Mouse (Mus musculus) CH12F3 (cell line): ENCODE data around the gene 3110082J24Rik.

Experiments used
- in situ Hi-C: fragments of 300-500 bp; cut with MboI; formaldehyde crosslinking; loops from 2 replicates; pipeline ENCODE4 v1.14.3; 2020; ENCODE audit warnings: low sequenced_read_pairs

Gene 3110082J24Rik

DNA sequence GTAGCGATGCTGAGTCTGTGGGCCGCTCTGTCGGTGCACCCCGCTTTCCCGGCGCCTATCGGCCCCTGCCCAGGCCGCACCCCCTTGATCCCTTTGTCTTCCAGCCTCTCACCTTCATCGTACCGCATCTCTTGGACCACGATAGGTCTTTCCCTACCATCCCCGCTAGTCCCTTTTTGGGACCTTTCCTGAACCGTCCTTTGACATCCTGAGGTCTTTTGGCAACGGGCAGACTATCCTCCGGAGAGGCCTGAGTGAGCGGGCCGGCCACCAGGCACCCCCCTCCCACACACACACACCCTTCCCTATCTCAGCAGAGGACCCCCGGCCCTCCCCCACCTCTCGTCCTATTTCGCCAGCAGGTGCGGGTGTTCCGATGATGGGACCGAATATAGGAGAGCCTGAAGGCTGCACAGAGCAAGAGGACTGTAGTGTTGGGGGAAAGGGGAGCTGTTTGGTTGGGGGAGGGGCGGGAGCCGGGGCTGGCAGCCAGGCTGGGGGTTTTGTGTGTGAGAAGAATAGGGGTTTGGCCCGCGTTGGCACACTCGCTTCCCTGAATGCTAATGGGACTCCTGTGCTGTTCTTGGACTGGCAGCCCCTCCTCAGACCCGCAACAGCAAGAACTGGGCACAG lies at the start of gene 3110082J24Rik:
Gene 3110082J24Rik, minus strand, starts transcription at position 419 of the 633 bp plus-strand sequence.
- in situ Hi-C loops, result no loop called here

DNA sequence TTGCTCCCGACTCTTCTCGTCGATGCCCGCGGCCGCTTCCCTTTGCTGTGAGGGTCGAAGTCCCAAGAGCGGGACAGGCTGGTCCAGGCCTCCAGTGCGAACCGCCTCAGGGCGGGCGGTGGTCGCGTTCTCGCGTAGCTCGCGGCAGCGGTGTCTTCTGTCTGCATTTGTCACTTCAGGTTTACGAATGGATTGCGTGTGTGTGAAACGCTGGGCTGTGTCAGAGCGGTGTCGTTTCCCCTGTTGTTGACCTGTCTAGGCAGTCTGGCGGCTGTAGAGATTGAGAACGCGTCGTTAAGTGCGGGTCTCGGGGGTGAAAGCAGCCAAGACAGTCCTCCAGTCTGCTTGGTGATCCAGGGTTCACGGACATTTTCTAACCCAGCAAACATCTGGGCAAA lies 49.5 kb upstream of the 3110082J24Rik start:
- in situ Hi-C loops, result no loop called here

DNA sequence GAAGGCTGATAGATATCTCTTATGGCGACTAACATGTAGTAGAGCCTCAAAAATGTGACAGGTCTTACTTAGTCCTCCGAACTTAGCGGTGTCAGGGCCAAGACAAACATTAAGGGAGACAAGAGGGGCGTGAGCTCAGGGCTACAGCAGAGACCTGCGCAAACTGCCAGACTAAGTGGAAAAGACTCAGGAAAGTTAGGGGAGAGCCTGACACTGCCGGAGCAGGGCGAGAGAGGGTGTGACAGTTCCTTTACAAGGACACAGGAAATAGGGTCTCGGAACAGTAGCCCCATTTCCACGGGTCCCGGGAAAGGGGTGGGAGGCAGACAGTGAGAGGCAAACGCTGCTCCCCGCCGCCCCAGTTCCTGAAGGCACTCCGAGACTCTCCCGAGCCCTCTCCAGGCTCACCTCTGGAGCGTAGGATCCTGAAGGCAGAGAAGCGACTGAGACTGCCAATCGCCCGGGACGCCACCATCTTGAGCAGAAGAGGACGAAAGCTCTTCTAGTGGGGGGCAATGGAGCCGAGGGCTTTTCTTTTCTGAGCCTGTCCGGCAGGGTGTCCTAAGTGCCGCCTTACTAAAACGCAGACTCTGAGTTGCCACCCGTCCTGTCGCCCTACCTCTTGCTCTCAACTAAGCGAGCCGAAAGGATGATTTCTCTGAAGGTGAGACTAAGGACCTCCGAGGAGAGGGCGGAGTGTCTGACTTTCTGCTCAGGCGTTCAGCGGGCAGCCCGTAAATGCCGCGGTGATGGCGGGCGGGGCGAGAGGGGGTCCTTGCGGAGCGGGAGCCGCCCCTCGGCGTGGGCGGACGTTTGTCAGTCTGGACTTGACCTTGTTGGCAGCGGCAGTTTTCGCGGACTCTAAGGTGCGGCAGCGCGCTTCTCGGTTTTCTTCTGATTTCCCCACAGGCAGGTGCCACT lies 48.8 kb upstream of the 3110082J24Rik start, which contains the start of the genes Hadha and Hadhb:
Gene Hadha, minus strand, starts transcription at position 689 of the 921 bp plus-strand sequence.
Gene Hadhb, plus strand, starts transcription at position 775 of the 921 bp plus-strand sequence.
- in situ Hi-C loops, result no loop called here

DNA sequence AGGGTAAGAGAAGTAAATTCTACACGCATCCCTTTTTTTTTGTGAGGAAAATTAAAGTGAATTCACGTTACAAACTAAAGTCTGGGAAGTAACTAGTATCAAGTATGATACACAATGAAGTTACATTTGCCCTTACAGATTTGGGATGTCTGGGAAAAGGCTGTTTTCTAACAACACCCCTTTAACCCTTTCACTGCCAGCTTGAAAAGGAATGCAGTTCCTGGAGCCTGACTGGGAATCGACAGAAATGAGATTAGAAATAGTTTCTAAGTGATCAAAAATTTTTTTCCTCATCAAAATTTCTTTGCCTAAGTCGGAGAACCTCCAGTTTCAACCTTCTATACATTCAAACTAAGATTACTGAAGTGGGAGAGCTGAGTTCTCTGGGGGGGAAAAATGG lies 48.1 kb upstream of the 3110082J24Rik start:
- in situ Hi-C loops, result no loop called here

DNA sequence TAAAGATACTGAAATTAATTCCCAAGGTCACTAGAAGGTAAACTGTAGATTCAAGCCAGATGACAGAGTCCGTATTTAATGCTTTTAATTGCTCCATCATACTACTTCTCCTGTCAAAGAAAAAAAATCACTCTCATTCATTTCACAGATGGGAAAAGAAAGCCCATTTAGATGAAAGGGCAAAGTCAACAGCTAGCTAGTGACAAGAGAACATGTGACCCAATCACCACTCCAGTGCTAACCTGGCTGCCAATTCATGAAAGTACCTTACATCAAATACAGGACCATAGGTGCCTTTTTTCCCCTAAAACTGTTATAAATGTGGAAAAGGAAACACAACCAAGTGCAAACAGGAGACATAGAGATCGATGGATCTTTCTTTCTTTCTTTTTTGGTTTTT lies 47.3 kb upstream of the 3110082J24Rik start:
- in situ Hi-C loops, result no loop called here

DNA sequence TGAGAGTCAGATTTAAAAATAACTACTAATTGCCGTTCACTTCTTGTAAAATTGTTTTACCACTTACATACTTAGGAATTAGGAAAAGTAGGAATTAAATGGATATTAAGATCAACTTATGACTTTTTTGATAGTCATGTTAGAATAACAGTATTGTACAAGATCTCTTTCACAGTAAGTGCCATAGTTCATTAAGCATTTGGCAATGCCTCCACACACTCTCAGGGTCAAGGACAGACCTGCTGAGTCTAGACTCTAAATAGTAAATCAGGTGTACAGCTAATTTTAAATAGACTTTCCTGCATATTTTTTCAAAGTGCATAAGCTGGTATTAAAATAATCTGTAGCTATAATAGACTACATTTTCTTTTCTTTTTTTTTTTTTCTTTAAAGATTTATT lies 46.5 kb upstream of the 3110082J24Rik start:
- in situ Hi-C loops, result no loop called here

DNA sequence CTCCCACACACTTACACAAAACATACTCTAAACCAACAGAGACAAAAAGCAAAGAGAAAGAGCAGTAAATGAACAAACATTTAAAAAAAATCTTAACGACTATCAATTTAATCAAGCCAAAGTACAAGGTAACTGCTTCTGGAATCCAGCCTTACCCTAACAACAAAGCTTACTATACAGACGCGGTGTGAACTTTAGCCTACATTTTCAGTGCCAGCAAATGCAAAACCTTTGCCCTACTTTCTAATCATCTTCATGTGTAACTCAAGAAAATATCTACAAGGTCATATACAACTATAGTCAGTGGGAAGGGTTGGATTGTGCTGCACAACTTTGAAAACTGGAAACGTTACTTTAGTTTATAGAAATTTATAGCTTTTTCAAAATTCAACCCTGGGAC lies 46.1 kb upstream of the 3110082J24Rik start:
- in situ Hi-C loops, result no loop called here

DNA sequence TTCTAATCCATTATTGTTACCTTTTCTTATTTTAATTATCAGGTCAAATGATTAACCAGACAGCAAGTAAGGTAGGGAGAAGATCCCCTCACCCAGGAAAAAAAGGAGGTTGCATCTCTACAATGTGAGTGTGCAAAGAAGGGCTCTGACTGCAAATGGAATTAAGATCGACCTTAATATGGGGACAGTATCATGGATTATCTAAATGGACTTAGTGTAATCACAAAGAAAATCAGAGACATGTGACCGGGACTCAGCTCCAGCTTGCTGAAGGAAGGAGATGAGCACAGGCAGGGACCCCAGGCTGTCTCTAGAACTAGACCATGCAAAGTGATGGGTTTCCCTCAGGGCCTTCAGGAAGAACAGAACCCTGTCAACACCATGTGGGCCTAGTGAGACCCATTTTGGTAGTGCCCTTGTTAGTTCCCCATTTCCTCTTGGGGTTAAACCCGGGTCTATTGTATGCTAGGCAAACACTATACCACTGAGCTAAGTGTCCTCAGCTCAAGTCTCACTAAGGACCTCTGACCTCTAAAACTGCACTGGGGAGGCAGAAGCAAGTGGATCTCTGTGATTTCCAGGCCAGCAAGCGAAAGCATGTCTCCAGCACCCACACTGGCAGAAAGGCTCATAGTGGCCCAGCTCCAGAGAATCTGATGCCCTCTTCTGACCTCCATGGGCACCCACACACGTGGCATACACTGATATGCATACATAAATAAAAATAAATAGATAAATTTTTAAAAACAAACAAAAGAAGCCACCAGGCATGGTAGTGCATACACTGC lies 42.4 kb upstream of the 3110082J24Rik start:
- in situ Hi-C loops, result no loop called here

DNA sequence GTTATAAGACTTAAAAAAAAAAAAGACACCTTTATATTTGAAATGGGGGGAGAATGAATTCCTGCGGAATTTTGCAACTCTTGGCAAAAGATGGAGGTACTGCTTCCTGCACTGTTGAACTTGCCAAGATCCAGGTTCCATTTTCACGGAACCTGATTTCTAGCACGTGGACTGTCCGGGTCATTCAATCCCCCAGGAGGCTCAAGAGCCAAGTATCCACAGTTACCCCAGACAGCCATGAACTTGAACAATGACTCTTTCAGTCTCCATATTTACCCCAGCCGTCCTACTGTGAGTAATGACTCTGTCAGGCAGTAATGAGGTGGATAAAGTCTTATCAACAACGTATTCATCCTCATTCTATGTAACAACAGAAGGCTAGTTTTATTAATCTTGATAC lies 40.6 kb upstream of the 3110082J24Rik start:
- in situ Hi-C loops, result no loop called here

DNA sequence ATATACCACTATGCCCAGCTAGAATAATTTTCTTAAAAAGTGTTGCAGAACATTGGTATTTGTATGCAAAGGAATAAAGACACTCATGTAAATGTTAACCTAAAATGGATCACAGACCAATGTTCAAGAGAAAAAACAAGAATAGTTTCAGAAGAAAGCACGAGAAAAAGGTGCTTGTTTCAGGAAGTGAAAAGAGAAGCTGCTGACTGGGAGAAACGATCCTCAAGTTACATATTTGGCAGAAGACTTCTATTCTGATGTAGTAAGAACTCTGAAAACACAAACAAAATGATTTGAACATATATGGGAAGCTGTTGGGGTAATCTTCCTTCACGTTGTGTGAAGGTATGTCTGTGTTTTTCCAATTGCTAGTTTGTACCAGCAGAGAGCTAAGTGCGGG lies 32.3 kb upstream of the 3110082J24Rik start:
- in situ Hi-C loops, result no loop called here

DNA sequence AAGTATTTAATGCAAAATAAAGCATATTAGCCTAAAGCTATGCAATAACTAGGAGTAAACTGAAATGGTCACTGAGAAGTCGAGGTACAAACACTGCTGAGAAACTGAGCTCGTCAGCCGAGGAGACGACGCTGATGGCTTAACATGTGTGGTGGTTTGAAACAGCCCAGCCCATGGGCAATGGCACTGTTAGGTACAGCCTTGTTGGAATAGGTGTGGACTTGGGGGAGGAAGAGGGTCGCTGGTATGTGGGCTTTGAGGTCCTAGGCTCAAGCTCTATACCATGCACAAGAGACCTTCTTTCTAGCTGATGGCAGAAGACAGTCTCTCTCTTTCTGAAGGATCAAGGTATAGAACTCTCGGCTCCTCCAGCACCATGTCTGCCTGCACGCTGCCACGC lies 31.4 kb upstream of the 3110082J24Rik start:
- in situ Hi-C loops, result no loop called here

DNA sequence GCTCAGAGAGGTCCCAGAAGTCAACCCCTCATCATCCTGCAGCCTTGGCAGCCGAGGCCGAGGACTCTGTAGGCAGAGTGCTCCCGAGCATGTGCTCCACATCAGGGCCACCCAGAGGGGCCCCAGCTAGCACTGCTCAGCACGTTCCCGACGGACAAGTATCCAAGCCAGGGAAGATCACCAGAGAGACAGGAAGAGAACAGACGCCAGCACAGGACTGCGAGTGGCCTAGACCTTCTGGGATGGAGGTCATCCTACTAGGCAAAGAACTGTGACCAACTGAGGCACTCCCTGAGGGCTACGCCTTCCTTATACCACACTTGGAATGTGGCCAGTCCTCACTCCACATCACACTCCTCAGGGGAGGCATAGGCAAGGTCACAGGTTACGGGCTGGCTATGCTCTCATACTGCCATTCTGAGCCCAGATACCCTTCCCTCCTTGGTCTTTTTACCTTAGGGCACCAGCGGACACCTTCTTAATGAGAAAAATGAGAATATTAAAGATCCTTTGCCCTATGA lies 29.9 kb upstream of the 3110082J24Rik start:
- in situ Hi-C loops, result no loop called here

DNA sequence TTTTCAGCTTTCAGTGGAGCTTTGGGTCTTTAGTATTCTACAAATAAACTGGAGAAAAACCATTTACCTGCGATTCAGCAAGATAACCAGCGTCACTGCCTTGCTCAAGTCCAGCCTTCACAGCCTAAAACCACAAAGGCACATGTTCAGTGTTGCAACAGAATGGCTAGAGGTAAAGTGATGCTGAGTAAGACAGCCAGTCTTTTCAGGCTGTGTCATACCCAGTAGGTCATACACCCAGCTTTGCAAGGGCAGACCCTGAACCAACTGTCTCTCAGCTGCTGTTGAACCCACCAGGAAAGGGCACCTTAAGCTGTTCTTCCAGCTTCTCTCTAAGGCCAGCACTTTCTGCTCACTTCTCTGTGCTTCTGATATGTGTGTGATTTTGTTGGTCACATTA lies 26.3 kb upstream of the 3110082J24Rik start:
- in situ Hi-C loops, result no loop called here

DNA sequence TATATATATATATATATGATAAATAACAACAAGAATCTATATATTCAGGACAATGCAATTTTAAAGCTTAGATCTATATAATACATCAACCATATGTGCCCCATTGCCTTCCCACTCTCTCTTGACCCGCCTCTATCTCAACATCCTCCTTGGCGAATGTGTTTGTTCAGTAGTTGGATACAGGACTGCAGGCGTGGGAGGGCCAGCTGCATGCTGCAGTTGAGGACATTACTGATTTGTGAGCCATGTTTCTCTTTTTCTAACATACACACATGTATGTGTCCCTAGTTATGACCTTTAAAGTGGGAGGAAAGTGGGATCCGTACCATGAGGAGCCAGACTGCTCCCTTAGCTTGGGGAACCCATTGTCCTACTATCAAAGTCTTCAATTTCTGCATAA lies 25.4 kb upstream of the 3110082J24Rik start:
- in situ Hi-C loops, result no loop called here

DNA sequence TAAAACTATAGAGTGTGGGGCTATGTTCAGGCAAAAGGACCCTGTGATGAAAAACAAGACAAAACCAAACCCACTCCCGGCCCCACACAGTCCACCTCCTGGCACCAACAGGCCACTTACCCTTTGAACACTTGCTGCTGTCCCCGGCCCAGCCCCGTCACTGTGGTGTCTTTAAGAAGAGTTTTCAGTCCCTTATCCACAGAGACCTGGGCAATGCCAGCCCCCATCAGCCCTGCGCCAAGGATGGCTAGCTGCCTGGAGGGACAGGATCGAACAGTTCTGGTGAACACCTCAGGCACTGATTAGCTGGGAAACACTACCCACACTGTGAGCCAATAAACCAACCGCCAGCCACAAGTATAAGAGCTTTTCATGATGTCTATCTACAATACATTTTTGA lies 22.8 kb upstream of the 3110082J24Rik start:
- in situ Hi-C loops, result no loop called here

DNA sequence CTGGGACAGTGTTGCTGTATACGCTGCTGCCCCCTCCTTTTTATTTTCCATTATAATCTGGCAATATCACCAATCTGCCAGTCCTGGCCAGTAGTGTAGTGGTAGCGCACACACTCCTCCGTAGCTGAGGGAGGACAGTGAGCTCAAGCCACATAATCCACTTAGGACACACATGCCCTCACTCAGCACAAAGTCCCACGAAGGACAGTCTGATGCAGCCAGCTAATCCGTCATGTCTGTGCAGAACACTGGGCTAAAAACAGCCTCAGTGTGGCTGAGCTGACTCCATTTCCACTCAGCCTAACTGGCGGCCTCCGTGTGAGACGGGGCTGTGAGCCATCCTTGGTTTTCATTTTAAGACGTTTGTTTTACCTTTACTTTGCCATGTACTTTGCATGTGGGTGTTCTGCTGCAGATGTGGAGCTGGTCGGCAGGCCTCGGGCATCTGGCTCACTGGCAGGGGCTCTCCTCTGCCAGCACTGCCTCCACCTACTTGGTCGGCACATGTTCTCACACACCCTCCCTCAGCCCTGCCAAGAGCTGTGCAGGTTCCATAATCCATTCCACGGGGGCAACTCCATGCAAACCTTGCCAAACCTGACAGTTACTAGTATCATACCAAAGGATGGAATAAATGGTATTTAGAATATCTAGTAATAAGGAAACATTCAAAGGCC lies 22.2 kb upstream of the 3110082J24Rik start:
- in situ Hi-C loops, result no loop called here

DNA sequence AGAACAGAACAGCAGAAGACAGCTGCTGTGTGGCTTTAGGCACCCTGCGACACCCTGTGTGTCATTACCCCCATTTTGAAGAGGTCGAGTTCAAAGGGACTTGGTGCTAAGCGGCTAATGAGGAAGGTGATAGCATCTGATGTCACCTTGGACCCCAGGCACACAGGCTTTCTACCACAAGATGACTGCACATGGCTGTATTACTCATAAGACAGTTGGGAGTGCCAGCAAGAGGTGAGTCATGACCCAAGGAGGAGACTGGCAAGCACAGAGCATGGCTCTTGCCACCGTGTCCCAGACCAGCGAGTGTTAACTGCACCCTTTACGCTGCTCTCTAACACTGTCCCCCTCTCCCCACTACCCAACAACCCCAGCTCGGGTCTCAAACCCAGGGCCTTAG lies 20.9 kb upstream of the 3110082J24Rik start:
- in situ Hi-C loops, result no loop called here

DNA sequence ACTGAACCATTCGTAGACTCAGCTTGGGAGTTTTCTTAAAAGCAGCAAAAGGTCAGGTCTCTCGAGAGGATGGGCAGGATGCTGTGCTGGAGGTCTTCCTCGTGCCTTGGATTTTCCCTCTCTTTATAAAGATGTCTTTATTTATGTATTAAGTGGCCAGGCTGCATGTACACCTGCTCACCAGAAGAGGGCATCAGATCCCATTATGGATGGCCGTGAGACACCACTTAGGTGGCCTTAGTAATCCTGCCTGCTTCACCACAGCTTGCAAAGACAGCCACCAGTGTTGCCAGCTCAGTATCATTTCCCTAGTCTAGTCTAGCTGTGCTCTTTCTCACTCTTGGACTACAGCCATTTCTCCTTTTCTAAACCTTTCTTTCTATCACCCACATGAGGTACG lies 19.7 kb upstream of the 3110082J24Rik start:
- in situ Hi-C loops, result no loop called here

DNA sequence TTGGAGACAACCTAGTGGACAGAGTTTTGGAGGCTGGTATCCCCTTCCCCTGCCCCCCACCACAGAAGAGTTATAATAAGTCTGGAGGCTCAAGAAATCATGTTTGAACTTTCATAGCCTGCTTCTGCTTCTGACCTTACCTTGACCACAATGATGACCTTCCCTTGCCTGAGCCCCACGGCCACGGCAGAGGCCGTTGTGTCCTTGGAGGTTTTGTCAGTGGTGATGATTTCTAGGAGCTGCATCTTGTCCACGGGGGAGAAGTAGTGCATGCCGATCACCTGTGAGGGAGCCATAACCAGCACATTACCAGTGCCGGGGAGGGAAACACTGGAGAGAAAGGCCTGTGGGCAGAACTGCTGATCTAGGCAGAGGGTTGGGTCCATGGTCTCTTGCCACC lies 16.6 kb upstream of the 3110082J24Rik start:
- in situ Hi-C loops, result no loop called here

DNA sequence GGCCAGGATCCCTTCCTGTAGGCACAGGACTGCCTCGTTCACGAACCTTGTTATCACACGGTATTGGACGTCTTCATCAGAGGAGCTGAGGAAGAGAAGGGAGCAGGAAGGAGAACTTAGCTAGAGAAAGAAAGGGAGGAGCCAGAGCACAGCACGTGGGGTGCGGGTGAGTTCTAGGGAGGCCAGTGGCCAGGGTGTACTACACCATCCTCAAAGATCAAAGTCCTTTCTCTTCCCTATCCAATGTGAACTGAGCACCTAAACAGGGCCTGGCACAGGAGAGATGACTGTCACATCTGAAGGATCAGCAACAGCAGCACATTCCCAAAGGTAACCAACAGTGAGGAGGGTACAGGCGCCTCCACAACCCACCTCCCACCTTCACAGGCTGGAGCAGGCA lies 14.2 kb upstream of the 3110082J24Rik start:
- in situ Hi-C loops, result no loop called here

DNA sequence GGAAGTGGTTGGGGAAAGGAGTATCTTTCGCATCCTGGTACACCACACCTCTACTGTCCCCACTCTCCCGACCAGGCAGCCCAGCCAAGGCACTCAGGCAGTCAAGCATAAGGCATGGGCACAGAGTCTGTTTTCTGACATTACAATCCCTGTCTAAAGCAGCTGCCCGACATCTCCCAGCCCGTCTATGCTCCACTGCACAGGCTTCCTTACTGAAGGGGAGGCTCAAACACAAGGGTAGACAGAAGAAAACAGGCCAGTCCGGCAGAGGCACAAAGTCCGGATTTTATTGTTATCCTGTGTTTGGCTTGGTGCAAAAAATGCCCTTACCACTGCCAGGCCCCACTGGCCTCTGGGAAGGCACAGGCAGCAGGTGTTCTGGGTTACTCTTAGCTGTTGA lies 13.3 kb upstream of the 3110082J24Rik start:
- in situ Hi-C loops, result no loop called here
